Mouse (Mus musculus) kidney, adult 2 months (tissue): ENCODE results near the gene Noxred1. TPM values are rescaled to one million over a fixed set of nuclear protein-coding genes. Genes with fewer than 3 reads are reported as not detected.
A peak's percentile ranks its signal among the peaks of the same experiment; 100 is the strongest.
"Not testable (repeated sequence)": the region's sequence is repeated elsewhere in the genome, so short reads cannot be mapped to it uniquely, and the experiment has no call there.

Experiments used
- DNase-seq: peaks from one replicate; pipeline ENCODE4 v3.0.0; 2021
- H3K27ac ChIP-seq: fragments of 200-500 bp; 2 replicates; pipeline ENCODE4 v1.5.1; 2012; ENCODE audit warnings: low read depth, low read length, control low read depth, inconsistent platforms; ENCODE audit not compliant: insufficient read depth
- H3K27me3 ChIP-seq: fragments of 200-500 bp; replicated peaks from 2 replicates; pipeline ENCODE4 v1.6.1; 2012; ENCODE audit warnings: mild to moderate bottlenecking, moderate library complexity, low read length, inconsistent platforms; ENCODE audit not compliant: control insufficient read depth, insufficient read depth
- H3K36me3 ChIP-seq: fragments of 200-500 bp; 2 replicates; pipeline ENCODE4 v1.6.1; 2012; ENCODE audit warnings: mild to moderate bottlenecking, moderate library complexity, low read length, inconsistent platforms; ENCODE audit not compliant: control insufficient read depth, insufficient read depth
- H3K4me1 ChIP-seq: fragments of 200-500 bp; 2 replicates; pipeline ENCODE4 v1.6.1; 2011; ENCODE audit warnings: low read length; ENCODE audit not compliant: control insufficient read depth, insufficient read depth
- H3K4me3 ChIP-seq: fragments of 200-500 bp; 2 replicates; pipeline ENCODE4 v1.5.1; 2011; ENCODE audit warnings: mild to moderate bottlenecking, low read depth, low read length, control low read depth; ENCODE audit not compliant: insufficient read depth
- CTCF ChIP-seq: fragments of 200-500 bp; conservative IDR thresholded peaks from 2 replicates; pipeline ENCODE4 v1.5.1; 2011; ENCODE audit warnings: low read depth, mild to moderate bottlenecking, control low read depth, low read length, moderate library complexity, mixed read lengths; ENCODE audit not compliant: insufficient read depth, insufficient read length
- POLR2A ChIP-seq: fragments of 200-500 bp; IDR thresholded peaks from one replicate; pipeline ENCODE4 v1.6.1; 2011; ENCODE audit warnings: low read depth, low read length, control low read depth
- WGBS: fragments of 180-500 bp; shearing (Covaris S2); methylation state at CpG from one replicate; pipeline ENCODE4 v1.1.7; 2018; 5-methylcytosine and 5-hydroxymethylcytosine counted together
- polyA plus RNA-seq: library from polyadenylated mRNA; depleted of rRNA; stranded (reverse); fragments of >200 nt; gene quantifications from 2 replicates; pipeline ENCODE4 v1.2.3, GENCODE M21; 2012

Gene Noxred1
- polyA plus RNA-seq, 1 experiment: 0.95 TPM

GRCm38 (mm10) chr12:87212844-87213606 is 25.5 kb downstream of the Noxred1 start:
- TF ChIP-seq CTCF: no peak
- TF ChIP-seq POLR2A: no peak
- DNase-seq: no peak
- Histone ChIP-seq H3K4me1 (no peaks in the 10 kb centered on the region), H3K4me3 (no peak overlapping the region), H3K27me3 (no peaks in the 10 kb centered on the region), H3K36me3 (no peaks in the 10 kb centered on the region), H3K27ac (no peak overlapping the region)
- 40% methylated on average over 2 of the region's 2 CpGs for WGBS

DNA sequence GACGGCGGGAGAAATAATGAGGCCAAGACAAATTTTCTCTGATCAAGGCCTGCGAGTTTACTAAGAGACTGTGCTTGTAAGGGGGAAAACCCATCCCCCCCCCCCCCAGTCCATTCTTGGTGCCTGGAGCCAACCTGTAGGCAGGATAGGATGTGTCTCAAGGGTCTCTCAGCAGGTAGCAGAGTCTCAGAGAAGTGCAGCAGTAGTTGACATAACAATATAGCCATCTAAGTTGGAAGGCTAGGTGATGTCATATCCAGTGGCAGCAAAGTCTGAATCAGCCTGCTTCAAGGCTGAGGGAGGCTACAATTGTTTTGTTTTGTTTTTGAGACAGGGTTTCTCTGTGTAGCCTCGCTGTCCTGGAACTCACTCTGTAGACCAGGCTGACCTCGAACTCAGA is 32.7 kb downstream of the Noxred1 start:
- WGBS: 94% methylated on average over 5 of the region's 5 CpGs
- H3K4me1 ChIP-seq, H3K4me3 ChIP-seq, H3K27me3 ChIP-seq, H3K27ac ChIP-seq, DNase-seq, H3K36me3 ChIP-seq: not testable (repeated sequence)

GRCm38 (mm10) chr12:87201694-87202093 is 36.8 kb downstream of the Noxred1 start:
- H3K27me3 ChIP-seq: no peaks in the 10 kb centered on the region
- no peak for DNase-seq
- 66% methylated on average over 5 of the region's 5 CpGs for WGBS
- peaks cover 8% of the 10 kb centered on the region; the same call in 1 of the 2 replicates for H3K4me1 ChIP-seq
- TF ChIP-seq CTCF: no peak
- TF ChIP-seq POLR2A: no peak
- no peak overlapping the region for H3K4me3 ChIP-seq
- no peaks in the 10 kb centered on the region for H3K36me3 ChIP-seq
- no peak overlapping the region for H3K27ac ChIP-seq

DNA sequence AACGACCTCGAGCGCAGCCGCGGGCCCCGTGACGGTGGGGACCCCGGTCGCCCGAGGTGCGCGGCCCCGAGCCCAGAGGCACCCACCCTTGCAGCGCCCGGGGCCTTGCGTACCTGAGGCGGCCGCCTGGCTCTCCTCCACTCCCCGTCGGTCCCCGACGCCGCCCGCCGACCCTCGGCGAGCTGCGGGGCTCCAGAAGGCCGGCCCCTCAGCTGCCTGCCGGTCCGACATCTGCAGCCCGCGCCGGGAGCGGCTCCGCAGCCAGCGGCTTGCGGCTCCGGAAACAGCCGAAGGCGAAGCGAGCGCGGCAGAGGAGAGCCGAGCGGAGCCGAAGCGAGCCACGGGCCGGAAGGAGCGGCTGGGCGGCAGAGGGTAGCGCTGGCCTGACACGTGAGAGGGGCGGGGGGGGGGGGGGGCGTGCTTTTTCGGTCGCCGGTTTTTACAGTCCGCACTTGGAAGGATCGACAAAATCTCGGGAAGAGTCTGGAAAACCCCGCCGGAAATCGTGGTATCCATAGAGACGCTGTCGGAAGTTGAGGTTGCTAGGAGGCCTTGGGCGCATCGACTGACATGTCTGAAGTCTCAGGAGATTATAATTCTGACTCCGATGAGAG is 38.5 kb downstream of the Noxred1 start, which contains the start of gene Tmed8:
Gene Tmed8, minus strand, starts transcription at position 482 of the 614 bp plus-strand sequence.
- no peak for TF ChIP-seq POLR2A
- H3K27ac ChIP-seq: peak within 1 kb of the TSS; percentile 29
- H3K4me3 ChIP-seq: peak within 1 kb of the TSS; percentile 89

GRCm38 (mm10) chr12:87199206-87199972 is 39.1 kb downstream of the Noxred1 start, which contains the start of gene Samd15:
Gene Samd15, plus strand, starts transcription at chr12:87199723.
- peak; percentile 43 for DNase-seq
- no peaks in the 10 kb centered on the region for H3K36me3 ChIP-seq
- no peaks in the 10 kb centered on the region for H3K27me3 ChIP-seq
- H3K4me3 ChIP-seq: peak within 1 kb of the TSS; percentile 89
- H3K4me1 ChIP-seq: peaks cover 8% of the 10 kb centered on the region; the same call in 1 of the 2 replicates
- no peak for TF ChIP-seq CTCF
- TF ChIP-seq POLR2A: no peak
- under 1% methylated on average over 38 of the region's 38 CpGs for WGBS
- H3K27ac ChIP-seq: peak within 1 kb of the TSS; percentile 29

More for the DNA sequence above, 38.5 kb downstream of the Noxred1 start, which contains the start of gene Tmed8:
- Histone ChIP-seq H3K36me3 (no peaks in the 10 kb centered on the region), H3K4me1 (peaks cover 8% of the 10 kb centered on the region; the same call in 1 of the 2 replicates), H3K27me3 (no peaks in the 10 kb centered on the region)
- under 1% methylated on average over 69 of the region's 70 CpGs for WGBS
- peak; percentile 84 for DNase-seq

DNA sequence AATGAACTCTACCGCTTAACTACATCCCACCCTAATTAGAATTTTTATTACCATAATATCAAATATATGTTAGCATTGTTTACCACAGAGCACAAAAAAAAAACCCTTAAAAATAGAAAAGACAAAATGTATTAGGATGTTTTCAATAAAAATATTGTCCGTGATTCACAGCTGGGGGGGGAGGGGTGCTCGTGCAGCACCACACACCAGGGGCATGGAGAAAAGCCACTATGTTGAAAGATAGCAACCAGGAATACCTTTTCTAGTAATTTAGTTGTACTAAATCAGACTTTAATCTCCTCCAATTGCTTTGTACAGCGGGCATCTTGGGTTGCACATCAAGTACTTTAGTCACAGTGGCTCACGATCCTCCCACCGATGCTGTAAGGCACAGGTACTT is 39.7 kb downstream of the Noxred1 start:
- no peaks in the 10 kb centered on the region for H3K36me3 ChIP-seq
- H3K27ac ChIP-seq: no peak overlapping the region
- no peak for TF ChIP-seq POLR2A
- no peak for TF ChIP-seq CTCF
- no peak for DNase-seq
- peaks cover 8% of the 10 kb centered on the region; the same call in 1 of the 2 replicates for H3K4me1 ChIP-seq
- H3K27me3 ChIP-seq: no peaks in the 10 kb centered on the region
- 55% methylated on average over 6 of the region's 6 CpGs for WGBS
- H3K4me3 ChIP-seq: peak overlapping the region; percentile 89; the same call in 1 of the 2 replicates

DNA sequence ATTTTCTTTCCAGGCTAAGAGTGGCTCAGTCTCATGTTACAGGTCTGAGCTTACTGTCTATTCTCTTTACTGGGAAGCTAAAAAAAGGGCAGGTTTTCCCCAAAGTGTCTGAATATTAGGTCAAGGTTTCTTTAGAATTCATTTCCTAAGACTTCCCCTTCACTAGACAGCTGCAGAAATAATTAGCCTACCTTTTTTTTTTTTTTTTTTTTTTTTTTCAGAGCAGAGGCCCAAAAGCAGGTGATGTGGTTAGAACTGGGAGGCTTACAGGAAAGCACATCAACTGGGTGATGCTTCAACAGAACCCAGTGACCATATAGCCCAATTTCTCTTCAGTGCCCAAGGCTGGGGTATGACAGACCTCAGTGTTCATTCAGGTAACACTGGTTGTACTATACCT is 42.2 kb downstream of the Noxred1 start:
- no peak for DNase-seq
- no peak overlapping the region for H3K27ac ChIP-seq
- no peak for TF ChIP-seq CTCF
- no peak for TF ChIP-seq POLR2A
- peaks cover 8% of the 10 kb centered on the region; the same call in 1 of the 2 replicates for H3K4me1 ChIP-seq
- no peak overlapping the region for H3K4me3 ChIP-seq
- H3K36me3 ChIP-seq: no peaks in the 10 kb centered on the region
- H3K27me3 ChIP-seq: no peaks in the 10 kb centered on the region
